Mouse (Mus musculus): ENCODE measurements around the gene Col6a3.

DNA sequence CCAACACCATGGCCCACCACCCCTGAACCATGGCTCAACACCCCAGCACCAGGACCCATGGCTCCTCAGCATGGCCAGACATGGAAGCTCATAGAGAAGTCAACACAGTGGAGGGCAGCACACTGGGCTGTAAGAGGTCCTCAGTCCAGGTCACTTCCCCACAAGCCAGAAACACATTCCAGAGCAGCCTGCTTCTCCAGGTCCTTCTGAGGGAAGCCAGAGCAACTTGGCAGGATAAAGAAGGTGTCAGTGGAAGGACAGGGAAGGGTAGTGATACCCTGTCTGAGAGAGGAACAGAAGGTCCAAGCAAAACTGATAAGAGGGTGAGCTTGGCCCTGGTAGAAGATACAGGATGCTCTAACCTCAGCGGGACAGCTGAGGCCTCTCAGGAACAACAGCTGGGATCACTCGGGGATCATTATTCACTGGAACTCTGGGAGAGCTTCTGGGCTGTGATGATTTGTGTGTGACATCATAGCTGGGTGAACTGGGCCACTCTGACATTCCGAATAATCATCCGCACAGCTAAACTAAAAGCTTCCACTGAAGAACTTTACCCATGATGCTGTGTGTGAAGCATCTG is 85.6 kb downstream of the Col6a3 start:
- TF ChIP-seq POLR2A (IDR thresholded peaks at IDR 0.05; ENCODE audit: borderline replicate concordance, insufficient read depth, low read length) = no peak
- TF ChIP-seq CTCF (IDR thresholded peaks at IDR 0.05; ENCODE audit: borderline replicate concordance, insufficient read depth, low read depth, low read length) = no peak
